Mouse (Mus musculus) kidney, adult 8-10 months (tissue): ENCODE data around the gene Mdm2.
"Not testable (repeated sequence)": the region's sequence is repeated elsewhere in the genome, so short reads cannot be mapped to it uniquely, and the experiment has no call there.

ENCODE experiments used
- DNase-seq, 2 experiments: peaks; one replicate each; pipeline ENCODE4 v3.0.0; 2022

Mdm2 gene

DNA sequence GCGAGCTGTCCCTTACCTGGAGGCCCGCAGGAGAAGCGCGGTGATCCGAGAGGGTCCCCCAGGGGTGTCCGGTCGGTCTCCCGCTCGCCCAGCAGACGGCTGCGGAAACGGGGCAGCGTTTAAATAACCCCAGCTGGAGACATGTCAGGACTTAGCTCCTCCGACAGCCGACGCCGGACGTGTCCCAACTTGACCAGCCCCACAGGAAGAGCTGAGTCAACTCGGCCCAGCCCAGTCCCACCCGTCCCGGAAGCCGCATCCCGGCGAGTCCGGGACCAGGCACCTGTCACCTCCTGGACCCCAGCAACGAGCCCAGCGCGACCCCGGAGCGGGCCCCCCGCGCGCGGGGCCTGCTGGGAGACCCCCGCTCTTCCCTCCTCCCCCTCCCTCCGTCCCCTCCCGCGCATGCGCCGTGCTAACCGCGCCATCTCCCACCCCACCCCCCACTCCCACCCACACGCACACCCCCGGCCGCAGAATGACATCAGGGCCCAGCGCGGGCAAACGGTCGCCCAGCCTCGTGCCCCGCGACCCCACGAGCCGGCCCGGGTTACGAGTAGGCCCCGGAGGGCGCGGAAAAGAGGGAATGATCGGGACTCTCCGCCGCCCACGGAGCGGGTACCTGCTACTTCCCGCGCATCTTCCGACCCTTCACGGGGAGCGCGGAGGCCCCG lies 491 bp downstream of the Mdm2 start:
- DNase-seq, result peak; percentile 81 to 82

- no peak for DNase-seq
These were observed 1.2 kb downstream of the Mdm2 start for GRCm38 (mm10) chr10:117709326-117709830.

GRCm38 (mm10) chr10:117708856-117709255 lies 1.7 kb downstream of the Mdm2 start:
- no peak for DNase-seq

DNA sequence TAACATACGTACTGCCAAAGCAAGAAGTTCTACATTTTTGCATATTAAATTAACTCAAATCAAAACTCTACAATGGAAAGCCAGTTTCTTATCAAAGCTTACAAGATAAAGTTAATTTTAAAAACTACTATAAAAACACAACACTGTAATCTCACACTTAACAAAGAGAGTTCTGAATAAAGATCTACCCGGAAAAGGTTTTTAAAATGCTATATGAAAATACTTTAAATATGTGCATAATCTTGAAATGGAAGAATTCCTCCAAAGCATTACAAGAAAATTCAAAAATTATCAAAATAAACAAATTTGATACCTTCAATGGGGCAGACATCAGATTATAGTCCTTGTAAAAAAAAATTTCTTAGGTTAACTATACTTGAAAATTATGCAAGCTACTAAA lies 2.2 kb downstream of the Mdm2 start:
- no peak for DNase-seq

DNA sequence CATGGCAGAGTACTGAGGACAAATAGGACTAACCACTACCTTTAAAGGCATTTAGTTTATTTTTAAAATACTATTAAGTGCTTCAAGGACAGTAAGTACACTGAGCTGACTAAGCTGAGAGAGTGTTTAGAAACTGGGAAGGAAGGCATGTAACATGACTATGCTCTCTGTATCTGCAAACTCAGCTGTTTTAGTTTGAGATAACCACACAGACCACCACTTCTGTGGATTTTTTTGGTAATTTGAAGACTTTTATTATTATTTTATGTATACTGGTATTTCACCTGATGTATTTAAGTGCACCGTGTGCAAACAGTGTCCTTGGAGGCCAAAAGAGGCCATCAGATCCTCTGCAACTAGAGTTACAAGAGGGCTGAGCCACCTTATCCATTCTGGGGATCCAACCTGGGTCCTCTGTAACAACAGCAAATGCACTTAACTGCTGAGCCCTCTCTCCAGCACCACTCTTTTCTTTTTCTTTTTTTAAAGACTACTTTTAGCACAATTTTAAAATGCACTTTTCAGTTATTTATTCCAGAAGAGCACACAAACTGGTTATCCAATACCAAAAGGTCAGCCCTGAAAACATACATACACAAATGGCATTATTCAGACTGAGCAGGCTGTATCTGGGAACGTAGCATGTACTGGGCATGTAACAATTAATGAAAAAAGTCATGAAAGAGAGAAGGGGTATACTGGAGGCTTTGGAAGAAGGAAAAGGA lies 3.3 kb downstream of the Mdm2 start:
- DNase-seq, result no peak

- no peak for DNase-seq
These were observed 4.1 kb downstream of the Mdm2 start for GRCm38 (mm10) chr10:117706440-117706839.

DNA sequence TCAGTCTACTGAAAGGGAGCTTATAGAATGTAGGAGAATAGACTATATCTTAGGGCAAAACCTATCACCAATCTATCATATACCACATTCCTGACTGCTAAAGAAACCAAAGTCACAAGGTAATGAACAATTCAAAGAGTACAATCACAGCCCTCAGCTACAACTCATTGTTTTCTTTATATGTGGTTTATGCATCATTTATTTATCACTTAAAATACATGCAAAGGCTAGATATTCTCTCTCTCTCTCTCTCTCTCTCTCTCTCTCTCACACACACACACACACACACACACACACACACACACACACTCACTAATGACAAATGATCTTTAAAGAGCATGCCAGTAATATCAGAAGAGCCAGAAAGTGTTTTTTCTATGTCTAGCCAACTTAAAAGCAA lies 4.8 kb downstream of the Mdm2 start:
- DNase-seq, result no peak

DNA sequence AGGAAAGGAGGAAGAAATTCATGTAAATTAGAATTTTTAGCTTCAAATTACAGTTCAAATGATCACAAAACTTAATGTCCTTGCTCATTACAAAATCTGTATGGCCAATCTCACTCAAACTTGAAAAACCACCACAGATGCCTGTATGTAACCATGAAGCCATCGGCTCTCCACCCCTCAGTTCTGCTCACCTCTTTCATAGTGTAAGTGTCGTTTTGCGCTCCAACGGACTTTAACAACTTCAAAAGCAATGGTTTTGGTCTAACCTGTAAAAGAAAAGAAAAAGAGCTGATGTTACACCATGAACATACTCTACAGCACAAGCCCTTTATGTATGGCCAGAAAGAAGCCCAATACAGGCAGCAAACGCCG lies 5.6 kb downstream of the Mdm2 start:
- DNase-seq, result no peak

DNA sequence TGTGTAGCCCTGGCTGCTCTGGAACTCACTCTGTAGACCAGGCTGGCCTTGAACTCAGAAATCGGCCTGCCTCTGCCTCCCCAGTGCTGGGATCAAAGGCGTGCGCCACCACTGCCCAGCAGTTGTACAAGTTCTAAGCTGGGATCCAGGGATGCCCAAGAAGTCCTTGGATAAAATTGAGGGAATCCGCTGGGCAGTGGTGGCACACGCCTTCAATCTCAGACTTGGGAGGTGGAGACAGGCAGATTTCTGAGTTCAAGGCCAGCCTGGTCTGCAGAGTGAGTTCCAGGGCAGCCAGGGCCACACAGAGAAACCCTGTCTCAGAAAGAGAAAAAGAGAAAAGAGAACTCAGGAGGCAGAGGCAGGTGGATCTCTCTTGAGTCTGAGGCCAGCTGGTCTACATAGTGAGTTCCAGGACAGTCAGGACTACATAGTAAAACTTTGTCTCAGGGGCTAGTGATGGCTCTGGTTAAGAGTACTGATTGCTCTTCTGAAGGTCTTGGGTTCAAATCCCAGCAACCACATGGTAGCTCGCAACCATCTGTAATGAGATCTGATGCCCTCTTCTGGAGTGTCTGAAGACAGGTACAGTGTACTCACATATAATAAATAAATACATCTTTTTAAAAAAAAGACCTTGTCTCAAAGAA lies 6.1 kb downstream of the Mdm2 start:
- not testable (repeated sequence) for DNase-seq

DNA sequence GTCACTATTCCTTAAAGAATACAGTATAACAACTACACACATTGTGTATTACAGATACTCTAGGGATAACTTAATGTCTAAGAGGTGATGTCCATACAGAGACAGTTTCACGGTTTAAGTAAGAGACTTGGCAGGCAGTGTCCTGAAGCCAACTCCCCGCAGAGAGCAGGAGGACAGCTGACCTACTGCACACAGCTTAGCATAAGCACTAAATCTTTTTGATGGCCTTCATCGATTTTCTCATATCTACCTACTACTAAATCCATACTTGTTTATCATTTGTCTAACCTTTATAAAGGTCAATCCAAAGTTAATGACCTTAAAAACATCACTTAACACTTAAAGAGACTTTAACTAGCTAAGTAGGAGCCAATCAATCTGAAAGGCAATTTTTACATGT lies 7.1 kb downstream of the Mdm2 start:
- no peak for DNase-seq

DNA sequence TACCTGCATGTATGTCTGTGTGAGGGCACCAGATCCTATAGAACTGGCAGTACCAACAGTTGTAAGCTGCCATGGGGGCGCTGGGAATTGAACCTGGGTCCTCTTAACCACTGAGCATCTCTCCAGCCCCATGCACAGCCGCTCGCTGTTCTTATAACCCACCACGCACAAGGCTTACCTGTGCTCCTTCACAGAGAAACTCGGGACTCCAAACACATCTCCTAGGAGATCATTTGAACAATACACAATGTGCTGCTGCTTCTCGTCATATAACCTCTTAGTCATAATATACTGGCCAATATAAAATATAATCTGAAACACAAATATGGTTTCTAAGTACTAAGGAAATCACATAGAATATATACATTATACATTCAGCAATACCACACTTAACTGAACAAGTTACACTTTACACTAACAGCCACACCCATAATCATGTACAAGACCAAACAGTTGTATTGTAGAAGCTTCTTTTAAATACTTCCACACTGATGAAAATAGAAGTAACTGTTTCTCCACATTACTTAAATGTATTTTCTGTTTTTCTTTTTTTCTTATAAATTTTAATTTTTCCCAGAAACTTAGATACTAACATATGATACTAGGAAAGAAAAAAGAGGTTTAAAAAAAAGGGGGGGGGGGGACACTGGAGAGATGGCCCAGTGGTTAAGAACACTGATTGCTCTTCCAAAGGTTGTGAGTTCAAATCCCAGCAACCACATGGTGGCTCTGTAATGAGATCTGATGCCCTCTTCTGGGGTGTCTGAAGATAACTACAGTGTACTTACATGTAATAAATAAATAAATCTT lies 8.3 kb downstream of the Mdm2 start:
- no peak for DNase-seq

DNA sequence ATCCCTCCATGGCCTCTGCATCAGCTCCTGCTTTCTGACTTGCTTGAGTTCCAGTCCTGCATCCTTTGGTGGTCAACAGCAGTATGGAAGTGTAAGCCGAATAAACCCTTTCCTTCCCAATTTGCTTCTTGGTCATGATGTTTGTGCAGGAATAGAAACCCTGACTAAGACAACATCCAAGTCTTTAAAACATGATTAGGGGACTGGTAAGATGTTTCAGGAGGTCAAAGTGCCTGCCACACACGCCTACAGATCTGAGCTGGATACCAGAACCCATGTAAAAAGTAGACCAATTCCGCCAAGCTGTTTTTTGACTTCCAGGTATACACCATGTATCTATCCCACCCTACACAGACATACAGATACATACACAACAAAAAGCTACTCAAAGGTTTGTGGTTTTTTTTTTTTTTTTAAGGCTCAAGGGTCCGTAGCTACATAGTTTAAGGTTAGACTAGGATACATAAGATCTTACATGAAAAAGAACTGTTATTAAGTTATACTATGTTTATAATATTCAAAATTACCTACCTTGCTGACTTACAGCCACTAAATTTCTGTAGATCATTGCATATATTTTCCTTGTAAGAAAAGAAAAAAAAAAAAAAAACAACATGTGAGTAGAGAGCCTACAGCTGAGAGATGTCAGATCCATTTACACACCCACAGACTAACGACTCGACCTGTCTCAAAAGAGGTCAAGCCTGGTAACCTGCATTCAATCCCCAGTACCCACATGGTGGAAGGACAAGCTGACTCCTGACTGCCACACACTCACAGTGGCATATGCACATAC lies 9.3 kb downstream of the Mdm2 start:
- DNase-seq, result no peak

GRCm38 (mm10) chr10:117700450-117700849 lies 10.1 kb downstream of the Mdm2 start:
- DNase-seq, result no peak

DNA sequence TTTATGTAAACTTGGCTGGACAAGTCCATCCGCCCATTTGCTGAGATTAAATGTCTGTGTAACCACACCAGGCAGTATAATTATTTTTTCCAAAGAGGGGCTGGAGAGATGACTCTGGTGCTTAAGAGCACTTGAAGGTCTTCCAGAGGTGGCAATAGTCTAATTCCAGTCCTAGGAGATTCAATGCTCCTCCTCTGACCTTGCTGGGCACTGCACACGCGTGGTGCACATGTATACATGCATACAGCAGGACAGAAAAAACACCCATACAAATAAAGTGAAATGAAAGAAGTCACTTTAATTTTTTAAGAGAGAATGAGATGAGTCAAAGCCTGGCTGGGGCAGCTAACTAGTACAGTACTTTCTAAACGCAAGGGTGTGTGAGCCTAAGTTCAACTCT lies 10.6 kb downstream of the Mdm2 start:
- DNase-seq, result no peak

GRCm38 (mm10) chr10:117698313-117699138 lies 12.0 kb downstream of the Mdm2 start:
- no peak for DNase-seq

DNA sequence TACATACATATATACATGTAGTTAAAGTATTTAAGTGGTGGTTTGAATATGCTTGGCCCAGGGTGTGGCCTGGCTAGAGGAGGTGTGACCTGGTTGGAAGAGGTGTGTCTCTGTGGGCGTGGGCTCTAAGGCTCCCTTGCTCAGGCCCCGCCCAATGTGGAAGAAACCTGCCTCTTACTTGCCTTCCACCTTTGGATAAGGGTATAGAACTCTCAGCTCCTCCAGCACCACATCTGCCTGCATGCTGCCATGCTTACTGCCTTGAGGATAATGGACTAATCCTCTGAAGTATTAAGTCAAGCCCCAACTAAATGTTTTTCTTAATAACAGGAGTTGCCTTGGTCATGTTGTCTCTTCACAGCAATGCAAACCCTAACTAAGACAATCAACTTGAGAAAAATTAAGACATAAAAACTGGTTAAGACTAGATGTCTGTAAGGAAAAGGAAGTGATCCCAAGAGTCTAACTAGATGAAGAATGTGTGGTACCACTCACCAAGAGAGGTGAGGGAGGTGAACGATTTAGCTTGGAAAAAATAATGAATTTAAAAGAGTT lies 12.9 kb downstream of the Mdm2 start:
- DNase-seq, result no peak

GRCm38 (mm10) chr10:117696827-117697560 lies 13.6 kb downstream of the Mdm2 start:
- no peak for DNase-seq

GRCm38 (mm10) chr10:117696021-117696826 lies 14.3 kb downstream of the Mdm2 start:
- no peak for DNase-seq

DNA sequence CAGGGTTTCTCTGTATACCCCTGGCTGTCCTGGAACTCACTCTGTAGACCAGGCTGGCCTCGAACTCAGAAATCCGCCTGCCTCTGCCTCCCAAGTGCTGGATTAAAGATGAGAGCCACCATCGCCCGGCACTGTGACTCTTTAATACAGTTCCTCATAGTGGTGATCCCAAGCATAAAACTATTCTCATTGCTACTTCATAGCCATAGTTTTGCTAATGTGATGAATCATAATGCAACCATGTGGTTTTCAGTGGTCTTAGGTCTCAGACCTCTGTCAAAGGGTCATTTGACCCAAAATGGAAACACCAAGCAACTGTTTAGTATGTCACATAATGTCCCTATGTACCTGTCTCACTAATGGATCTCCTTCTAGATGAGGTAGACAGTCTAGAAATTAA lies 15.0 kb downstream of the Mdm2 start:
- DNase-seq, result no peak
